Mouse (Mus musculus) small intestine, adult 2 months (tissue): ENCODE data around the gene Ptchd4.

Experiments used
- CTCF ChIP-seq: fragments of 200-500 bp; IDR thresholded peaks from 2 replicates; pipeline ENCODE4 v1.5.1; 2012; ENCODE audit warnings: low read depth, mild to moderate bottlenecking, control low read depth, inconsistent platforms, low read length, moderate library complexity, mixed read lengths; ENCODE audit not compliant: insufficient replicate concordance, insufficient read length; ENCODE audit errors: extremely low read depth
- POLR2A ChIP-seq: fragments of 200-500 bp; IDR thresholded peaks from 2 replicates; pipeline ENCODE4 v1.6.1; 2012; ENCODE audit warnings: low read depth, mild to moderate bottlenecking, control low read depth, inconsistent platforms, low read length, moderate library complexity

DNA sequence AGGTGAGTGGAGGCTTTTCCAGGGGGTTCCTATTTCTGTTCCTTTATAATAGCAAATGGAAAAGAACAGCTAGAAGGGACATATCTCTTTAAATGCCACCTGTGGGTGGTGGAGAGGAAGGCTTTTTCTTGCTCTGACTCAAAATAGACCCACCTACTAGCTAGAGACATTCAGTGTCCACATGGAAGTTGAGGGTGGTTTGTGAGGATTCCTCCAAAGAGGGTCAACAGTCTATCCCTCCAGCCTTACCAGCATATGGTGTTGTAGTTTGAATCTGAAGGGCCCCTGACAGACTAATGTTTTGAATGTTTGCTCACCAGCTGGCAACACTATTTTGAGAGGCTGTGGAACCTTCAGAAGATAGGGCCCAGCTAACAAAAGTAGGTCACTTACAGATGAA is 147.0 kb downstream of the Ptchd4 start:
- no peak for TF ChIP-seq POLR2A
- no peak for TF ChIP-seq CTCF
